Mouse (Mus musculus): Measurements from ENCODE around the gene Btn1a1. TPM values are rescaled to one million over a fixed set of nuclear protein-coding genes. Genes with fewer than 3 reads are reported as not detected.

Gene Btn1a1
- not detected for polyA plus RNA-seq (2017; shearing (Covaris generic))

- ATAC-seq = peak; percentile 28
These were observed at the start of gene Btn1a1 for GRCm38 (mm10) chr13:23465600-23466109. Gene Btn1a1, minus strand, starts transcription at chr13:23465901.

- ATAC-seq = no peak
These were observed 49.6 kb upstream of the Btn1a1 start for GRCm38 (mm10) chr13:23515281-23515680.

GRCm38 (mm10) chr13:23513517-23513916 lies 47.8 kb upstream of the Btn1a1 start:
- ATAC-seq = no peak

GRCm38 (mm10) chr13:23510127-23510526 lies 44.4 kb upstream of the Btn1a1 start:
- no peak for ATAC-seq

GRCm38 (mm10) chr13:23506819-23507515 lies 41.3 kb upstream of the Btn1a1 start:
- no peak for ATAC-seq

- no peak for ATAC-seq
These were observed 40.6 kb upstream of the Btn1a1 start for GRCm38 (mm10) chr13:23506351-23506750.

GRCm38 (mm10) chr13:23505662-23506345 lies 40.1 kb upstream of the Btn1a1 start:
- no peak for ATAC-seq

- ATAC-seq = no peak
These were observed 38.1 kb upstream of the Btn1a1 start for GRCm38 (mm10) chr13:23503797-23504196.

GRCm38 (mm10) chr13:23502916-23503315 lies 37.2 kb upstream of the Btn1a1 start:
- ATAC-seq = no peak

GRCm38 (mm10) chr13:23502031-23502567 lies 36.4 kb upstream of the Btn1a1 start:
- no peak for ATAC-seq

GRCm38 (mm10) chr13:23501511-23501910 lies 35.8 kb upstream of the Btn1a1 start:
- no peak for ATAC-seq

- no peak for ATAC-seq
These were observed 34.9 kb upstream of the Btn1a1 start for GRCm38 (mm10) chr13:23500424-23501200.

- ATAC-seq = no peak
These were observed 34.2 kb upstream of the Btn1a1 start for GRCm38 (mm10) chr13:23499943-23500342.

- no peak for ATAC-seq
These were observed 33.0 kb upstream of the Btn1a1 start for GRCm38 (mm10) chr13:23498653-23499052.

- ATAC-seq = no peak
These were observed 32.1 kb upstream of the Btn1a1 start for GRCm38 (mm10) chr13:23497656-23498321.

GRCm38 (mm10) chr13:23495526-23495925 lies 29.8 kb upstream of the Btn1a1 start:
- no peak for ATAC-seq

GRCm38 (mm10) chr13:23491990-23492389 lies 26.3 kb upstream of the Btn1a1 start:
- ATAC-seq = no peak

GRCm38 (mm10) chr13:23491263-23491662 lies 25.6 kb upstream of the Btn1a1 start:
- no peak for ATAC-seq

GRCm38 (mm10) chr13:23490863-23491262 lies 25.2 kb upstream of the Btn1a1 start:
- no peak for ATAC-seq

- peak; percentile 100 for ATAC-seq
These were observed 23.0 kb upstream of the Btn1a1 start, which contains the start of gene Btn2a2 for GRCm38 (mm10) chr13:23488400-23489322. Gene Btn2a2, minus strand, starts transcription at chr13:23488857.

GRCm38 (mm10) chr13:23485271-23485670 lies 19.6 kb upstream of the Btn1a1 start:
- no peak for ATAC-seq
